Mouse (Mus musculus) cerebral cortex, adult 2 months (tissue): ENCODE data around the gene Dab1.

ENCODE experiments used
- WGBS: fragments of 180-500 bp; shearing (Covaris S2); methylation state at CpG from one replicate; pipeline ENCODE4 v1.1.7; 2018; 5-methylcytosine and 5-hydroxymethylcytosine counted together

The Dab1 gene

DNA sequence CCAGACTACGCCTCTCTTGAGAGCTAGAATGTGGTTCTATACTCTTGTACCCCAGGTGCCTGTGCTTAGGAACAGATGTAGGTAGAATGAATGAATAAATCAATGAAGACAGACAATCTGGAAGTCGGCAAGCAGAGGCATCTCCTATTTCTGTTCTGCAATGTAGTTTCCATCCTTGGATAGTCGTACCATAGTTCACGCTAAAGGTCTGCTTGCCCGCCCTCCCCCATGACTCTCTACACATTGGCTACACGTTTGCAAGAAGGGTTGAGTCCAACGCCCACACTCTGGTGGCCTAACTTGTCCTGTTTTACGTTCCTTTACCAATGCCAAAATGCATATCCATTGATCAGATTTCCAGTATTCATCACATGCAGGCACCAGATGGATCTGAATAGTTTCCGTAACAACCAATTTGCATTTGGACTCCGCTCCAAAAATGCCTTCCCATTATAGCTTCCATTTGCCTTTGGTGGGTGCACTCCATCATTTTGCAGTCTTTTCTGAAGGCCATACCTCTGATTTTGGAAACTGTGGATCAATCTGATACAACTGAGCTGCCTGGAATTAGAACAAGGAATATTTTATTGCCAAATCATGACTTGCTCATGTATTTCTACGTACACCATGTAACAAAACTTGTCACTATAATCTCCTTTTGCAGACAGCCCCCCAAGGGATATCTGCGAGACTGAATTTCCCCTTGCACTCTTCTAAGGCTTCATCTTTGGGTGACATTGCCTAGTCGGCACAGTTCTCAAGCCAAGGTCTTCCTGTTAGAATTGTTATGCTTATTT lies 494.2 kb downstream of the Dab1 start:
- WGBS: 38% methylated on average over 13 of the region's 13 CpGs

DNA sequence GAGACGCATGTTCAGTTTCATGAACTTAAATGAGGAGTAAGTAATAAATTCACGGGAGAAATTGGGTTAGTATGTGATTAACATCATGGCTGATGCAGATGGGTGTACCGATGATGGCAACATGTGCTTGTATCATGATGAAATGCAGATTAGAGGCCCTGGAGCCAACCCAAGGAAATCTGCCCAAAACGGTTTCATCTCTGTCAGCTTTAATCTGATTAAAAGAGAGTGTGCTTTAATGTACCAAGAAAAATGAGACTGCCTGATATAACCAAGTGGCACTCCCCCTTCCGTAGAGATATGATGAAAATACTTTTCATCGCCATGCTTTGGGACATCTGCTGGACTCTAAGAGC lies 494.8 kb downstream of the Dab1 start:
- 49% methylated on average over 6 of the region's 6 CpGs for WGBS

DNA sequence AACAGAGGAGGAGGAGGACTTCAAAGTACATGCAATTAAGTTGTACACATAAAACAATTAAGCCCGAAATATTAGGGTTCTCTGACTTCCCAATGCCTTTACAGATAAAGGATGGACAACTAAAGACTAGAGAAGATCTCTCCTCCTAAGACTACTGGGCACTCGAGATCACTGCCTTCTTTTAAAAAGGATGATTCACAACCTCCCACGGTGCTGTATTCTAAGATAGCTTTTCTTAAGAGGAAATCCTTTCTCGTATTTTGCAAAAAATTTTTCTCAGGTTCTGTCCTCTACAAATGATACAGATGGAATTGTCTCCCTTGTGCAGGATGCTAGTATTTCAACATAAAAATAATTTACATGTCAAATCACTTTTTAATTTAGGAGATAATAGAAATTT lies 500.9 kb downstream of the Dab1 start:
- 60% methylated on average over 4 of the region's 4 CpGs for WGBS

DNA sequence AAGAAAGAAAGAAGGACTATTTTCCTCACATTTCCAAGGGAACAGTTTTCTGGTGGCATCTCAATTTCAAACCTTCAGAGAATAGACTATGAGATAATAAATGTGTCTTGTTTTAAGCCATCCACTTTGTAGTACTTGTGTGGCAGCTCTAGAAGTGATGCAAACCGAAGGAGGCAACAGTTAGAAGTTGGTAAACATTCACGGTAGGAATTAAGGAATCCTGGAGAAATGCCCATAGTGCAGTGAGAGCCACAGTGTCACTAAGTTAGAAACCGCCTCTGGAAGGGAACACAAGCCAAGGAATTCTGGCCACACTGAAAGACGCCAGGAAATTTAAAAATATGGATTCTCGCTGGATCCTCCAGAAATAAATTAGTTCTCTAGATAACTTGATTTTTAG lies 502.8 kb downstream of the Dab1 start:
- WGBS: 38% methylated on average over 5 of the region's 5 CpGs

DNA sequence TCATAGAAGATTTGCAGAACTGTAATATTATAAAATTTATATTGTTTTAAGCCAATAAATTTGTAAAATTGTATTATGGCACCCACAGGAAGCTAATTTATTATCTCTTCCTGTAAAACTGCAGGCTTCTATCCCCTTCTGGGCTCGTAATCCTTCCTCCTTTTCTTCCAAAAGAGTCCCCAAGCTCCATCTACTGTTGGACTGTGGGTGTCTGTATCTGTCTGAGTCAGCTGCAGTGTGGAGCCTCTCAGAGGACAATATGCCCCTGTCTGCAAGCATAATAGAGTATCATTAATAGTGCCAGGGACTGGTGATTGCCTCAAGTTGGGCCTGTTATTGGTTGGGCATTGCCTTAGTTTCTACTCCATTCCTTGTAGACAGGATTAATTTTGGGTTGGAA lies 503.2 kb downstream of the Dab1 start:
- 27% methylated on average over 1 of the region's 1 CpGs for WGBS

DNA sequence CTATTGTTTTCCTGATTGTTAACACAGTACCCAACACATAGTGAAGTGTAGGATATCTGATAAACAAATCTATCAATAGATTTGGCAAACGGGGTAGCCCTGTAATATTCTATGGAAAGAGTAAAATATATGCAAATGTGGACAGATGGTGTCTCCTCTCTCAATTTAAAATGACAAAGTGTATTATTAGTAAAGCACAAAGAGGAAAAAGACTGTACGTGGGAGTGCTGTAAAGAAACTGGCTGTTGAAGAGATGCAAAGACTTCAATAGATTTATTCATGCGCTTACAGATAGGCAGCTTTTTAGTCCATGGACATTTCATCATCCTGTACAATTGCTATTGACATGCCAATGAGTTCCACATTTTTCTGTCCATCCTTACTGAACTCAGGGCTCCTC lies 558.9 kb downstream of the Dab1 start:
- WGBS: 49% methylated on average over 3 of the region's 3 CpGs

DNA sequence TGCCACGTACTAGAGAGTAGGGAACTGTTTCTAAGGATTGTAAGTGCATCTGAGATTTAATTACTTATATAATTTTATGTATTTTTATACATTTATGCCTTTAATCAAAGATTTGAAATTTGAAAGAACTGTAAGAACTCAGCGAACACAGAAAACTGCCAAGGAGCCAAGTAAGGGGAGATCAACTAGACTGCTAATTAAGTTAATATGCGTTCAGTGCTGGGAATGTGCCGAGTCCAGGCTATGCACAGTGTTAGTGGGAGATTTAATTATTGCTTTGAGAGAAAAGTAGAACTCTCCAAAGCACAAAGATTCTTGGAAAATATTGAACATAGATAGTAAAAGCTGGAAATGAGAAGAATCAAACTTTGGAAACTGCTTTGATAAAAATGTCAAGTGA lies 567.2 kb downstream of the Dab1 start:
- 73% methylated on average over 4 of the region's 4 CpGs for WGBS

DNA sequence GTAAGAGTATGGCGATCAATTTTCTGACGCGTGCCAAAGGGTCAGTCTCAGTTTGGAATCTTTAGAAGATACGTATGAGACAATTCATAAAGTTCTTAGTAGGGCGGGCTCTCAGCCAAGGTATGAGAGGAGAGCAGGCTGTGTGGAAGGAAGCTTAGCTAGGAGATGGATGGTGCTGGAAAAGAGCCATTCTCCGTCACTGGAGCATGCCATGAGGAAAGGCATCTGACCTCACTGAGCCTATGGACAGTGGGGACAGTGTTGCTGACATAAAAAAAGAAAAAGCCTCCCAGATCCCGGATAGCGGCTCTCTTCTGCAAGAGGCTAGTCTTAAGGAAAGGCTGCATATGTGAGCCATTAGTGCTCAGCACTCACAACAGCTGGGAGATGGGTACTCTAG lies 579.5 kb downstream of the Dab1 start:
- 80% methylated on average over 8 of the region's 8 CpGs for WGBS

DNA sequence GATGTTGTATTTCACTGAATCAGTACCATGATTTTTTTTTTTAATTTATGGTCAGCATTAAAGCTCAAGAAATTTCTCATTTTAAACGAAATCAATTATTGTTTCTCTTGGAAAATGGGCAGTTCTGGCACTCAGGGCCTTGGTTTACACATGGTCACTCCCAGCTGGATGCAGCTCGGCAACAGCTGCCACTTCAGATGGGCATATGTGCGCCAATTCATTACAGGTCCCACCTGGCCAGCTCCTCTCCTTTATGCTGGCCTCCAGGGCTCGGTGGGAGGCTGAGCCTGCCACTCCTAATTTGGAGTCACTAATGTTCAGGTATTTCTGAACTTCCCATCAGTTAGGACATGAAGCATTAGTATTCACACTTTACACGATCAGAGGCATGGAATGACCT lies 582.5 kb downstream of the Dab1 start:
- 83% methylated on average over 5 of the region's 5 CpGs for WGBS

DNA sequence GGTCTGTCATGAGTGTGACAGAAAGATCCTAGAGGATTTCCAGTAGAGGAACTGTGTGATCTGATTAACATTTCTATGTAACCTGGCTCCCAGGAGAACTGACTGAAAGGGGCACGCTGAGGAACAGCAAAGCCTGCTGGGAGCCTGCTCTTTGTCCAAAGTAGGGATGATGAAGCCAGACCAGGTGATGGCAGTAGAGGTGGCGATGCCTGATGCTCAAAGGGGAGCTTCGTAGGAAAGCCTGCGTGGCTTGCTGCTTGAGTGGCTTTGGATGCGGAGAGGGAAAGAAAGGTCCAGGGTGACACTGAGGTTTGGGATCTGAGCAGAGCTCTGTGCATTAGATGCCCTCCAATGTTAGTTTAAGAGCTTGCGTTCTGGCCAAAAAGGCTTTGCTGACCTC lies 584.9 kb downstream of the Dab1 start:
- 66% methylated on average over 6 of the region's 6 CpGs for WGBS

DNA sequence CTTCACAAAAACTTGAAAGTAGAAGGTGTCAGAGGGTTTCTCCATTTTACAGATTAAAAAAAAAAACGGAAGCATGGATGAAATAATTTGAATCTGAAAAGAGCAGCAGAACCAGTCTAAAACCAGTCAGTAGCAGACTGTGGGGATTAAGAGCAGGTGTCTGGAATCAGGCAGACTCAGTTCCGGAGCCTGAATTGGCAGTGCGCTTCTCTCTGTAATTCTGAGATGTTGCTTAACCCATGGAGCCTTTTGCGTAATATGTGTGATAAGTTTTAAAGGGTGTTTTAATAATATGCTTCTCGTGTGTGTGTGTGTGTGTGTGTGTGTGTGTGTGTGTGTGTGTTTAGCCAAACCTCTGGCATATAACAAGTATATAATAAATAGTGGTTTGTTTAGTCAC lies 587.5 kb downstream of the Dab1 start:
- 53% methylated on average over 5 of the region's 5 CpGs for WGBS

DNA sequence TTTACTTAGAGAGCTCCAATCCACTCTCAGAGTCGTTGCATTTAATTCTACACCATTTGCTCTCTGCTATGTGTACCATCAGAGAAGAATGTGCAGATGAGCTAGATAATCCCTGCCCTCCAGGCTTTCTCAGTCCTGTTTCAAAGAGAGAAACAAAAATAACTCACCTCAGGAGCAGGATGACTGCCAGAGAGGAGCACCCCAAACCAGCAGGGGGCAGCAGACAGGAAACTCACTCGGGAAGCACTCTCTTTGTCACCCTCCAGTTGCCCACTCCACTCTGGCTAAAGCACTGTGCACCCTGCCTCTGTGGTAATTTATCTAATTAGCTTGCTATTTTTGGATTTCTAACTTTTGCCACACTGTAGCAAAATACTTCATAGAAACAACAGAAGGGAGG lies 589.9 kb downstream of the Dab1 start:
- WGBS: 27% methylated on average over 2 of the region's 2 CpGs

DNA sequence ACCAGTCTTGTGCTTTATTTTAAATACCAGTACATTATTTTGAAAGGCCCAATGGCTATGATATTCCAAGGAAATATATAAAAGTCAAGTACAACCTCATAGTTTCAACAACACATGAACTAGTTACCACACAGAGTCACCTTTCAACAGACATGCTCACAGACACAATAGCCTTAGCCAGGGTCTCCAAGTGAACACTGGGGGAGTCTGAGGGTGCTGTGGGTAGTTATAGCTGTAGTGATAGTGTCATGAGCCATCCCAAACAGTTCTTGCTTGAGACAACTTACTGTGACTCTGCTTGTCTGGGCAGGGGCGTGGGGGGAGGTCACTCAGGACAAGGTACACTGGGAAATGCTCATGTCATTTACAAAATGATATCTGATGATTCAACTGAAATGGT lies 591.6 kb downstream of the Dab1 start:
- 87% methylated on average over 1 of the region's 1 CpGs for WGBS

DNA sequence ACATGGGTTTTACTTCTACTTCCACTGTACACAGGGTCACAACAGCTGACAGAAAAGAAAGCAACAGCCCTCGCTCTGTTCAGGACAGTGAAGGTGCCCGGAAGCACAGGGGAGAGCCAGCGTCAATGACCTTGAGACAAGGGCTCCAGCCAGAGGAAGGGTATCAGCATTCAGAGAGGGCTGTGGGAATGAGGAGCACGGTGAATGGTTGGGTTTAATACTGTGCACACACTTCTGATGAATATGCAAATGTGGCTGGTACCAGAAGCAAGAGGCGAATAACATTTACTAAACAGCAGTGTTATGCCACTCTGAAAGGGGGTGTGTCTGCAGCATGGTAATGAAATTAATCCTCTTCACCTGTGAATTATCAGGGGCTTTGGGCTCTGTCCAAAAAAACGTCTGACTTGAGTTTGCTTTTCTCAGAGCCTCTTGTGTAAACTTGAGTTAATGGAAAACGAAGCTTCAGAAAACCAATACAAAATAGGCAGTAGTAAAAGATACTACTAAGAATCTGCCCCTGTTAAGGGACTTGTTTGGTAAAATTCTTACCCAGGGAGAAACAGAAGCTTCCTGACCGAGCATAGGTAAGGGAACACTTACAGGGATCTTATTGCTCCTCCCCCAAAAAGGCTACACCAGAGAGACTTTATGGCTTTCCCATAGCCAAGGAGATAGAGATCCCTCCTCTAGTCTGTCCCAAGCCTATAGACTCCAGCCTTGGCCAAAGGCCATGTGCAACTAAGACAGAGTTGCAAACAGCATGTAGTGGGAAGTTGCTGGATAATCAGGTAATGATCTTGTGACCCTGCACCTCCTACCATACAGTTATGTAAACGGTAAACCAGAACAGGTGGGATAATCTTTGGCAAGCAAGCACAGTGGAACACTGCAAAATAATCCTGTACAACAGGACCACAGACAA lies 592.6 kb downstream of the Dab1 start:
- 59% methylated on average over 9 of the region's 9 CpGs for WGBS

DNA sequence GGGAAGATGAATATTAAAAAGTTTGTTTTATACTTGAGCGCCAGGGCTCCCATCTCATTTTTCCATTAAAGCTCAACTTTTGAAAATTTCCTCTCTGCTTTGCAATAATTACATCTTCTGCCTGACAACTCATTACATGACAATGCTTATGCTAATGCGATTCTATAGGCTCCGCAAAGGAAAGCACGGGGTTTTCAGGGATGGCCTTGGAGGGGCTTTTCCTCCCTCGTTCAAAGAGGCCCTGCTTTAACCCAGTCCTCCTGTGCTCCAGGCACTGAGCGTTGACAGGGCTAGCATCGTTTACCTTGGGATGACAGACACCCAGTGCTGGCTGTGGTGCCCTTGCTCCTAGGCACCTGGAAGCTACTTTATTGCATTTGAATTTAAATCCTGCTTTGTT lies 595.6 kb downstream of the Dab1 start:
- 78% methylated on average over 7 of the region's 7 CpGs for WGBS

DNA sequence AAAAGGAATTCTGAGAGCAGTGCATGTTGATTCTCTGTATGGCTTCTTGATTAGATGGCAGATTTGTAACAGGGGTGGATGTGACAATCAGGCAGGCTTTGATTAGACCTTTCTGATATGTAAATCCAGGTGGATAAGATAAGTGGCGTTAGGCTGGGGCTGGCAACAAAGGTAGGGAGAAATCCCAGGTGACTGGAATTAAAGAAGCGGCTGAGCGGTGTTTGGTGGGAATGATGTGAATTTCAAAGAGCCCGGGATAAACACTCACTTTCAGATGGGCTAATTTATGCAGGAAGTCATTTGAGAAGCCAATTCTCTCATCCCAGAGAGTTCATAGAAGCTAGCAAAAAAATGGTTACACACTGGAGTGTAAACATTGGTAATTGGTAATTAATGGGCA lies 598.2 kb downstream of the Dab1 start:
- WGBS: 63% methylated on average over 4 of the region's 4 CpGs

DNA sequence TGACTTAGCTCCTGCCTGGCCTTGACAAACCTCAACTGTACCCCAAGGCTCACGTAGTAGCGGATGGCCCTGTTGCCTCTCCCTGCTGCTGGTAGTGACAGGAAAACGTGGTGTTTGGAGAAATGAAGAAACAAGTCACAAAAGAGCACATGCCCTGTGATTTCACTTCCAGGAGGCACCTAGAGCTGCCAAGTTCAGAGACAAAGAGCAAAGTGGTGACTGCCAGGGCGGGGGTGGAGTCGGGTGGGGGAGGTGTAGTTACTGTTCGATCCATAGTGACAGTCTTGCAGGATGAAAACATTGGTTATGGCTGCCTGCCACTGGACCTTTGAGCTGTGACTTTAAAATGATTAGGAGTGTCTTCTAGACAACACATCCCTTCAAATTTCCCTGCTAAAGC lies 599.6 kb downstream of the Dab1 start:
- 36% methylated on average over 6 of the region's 6 CpGs for WGBS

DNA sequence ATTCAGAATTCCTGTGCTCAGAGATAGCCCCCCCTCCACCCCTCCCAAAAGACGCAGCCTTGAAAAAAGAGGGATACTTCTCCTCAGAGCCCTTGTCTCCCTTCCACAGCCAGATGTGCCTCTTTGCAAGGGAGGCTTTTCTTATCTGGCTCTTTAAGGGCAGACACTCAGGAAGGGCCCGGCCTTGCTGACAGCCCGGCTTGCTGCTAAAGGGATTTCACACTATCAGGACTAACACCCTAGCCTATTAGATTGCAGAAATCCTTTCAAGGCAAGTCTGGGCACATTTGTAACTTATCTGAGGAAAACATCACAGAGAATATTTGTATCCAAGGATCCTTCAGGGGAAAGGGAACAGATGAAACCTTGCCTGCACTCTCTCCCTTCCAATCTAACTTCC lies 600.9 kb downstream of the Dab1 start:
- WGBS: 69% methylated on average over 3 of the region's 3 CpGs

DNA sequence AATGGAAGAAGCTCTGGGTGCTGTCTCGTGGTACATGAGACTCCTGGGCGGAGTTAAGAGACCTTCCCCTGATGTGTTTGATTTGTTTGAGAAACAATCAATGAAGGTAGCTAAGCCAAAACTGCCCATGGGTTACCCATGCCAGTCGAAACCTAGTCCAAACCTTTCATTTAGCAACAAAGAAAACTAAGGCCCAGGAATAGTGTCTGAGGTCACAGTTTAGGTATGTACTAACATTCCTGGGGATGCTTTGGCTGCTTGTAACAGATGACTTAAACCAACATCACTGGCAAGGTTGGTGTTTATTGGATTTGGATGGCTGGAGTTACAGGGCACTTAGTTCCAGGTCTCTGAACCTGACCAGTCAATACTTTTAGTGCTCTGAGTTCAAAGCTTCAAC lies 610.1 kb downstream of the Dab1 start:
- 80% methylated on average over 3 of the region's 3 CpGs for WGBS

DNA sequence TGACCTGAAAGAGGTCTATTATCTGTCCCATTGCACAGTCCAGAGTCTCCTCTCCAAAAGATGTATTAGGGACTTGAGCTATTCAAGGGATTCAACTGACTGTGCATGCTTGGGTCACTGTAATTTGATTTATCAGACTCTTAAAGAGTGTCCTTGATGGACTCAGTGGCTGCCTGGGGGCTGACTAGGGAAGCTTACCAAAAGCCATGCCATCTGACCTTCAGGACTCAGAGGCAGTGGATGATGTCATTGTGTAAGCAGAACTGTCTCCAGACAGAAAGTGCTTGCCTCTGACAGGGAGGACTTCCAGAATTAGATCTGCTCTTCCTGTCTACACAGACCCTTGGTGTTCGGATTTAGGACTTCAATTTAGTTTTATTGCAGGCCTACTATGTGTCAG lies 627.3 kb downstream of the Dab1 start:
- WGBS: 64% methylated on average over 1 of the region's 1 CpGs

DNA sequence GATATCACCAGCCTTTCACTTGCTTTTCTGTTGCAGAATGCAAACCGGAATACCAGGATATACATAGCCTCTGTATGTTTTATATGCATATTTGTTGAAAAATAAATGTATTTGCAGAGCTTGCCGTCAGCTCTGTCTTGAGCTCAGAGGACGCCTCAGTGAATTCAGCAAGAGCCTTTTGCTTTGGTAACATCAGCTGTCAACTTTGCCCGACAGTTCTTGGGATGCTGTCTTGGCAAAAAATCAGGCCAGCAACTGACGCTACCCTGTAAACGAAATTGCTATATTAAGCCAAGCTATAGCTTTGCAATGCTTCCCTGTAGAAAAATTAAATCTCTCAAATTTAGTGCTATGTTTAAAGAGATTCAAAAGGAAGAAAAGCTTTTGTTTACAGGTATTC lies 630.3 kb downstream of the Dab1 start:
- 39% methylated on average over 6 of the region's 6 CpGs for WGBS

DNA sequence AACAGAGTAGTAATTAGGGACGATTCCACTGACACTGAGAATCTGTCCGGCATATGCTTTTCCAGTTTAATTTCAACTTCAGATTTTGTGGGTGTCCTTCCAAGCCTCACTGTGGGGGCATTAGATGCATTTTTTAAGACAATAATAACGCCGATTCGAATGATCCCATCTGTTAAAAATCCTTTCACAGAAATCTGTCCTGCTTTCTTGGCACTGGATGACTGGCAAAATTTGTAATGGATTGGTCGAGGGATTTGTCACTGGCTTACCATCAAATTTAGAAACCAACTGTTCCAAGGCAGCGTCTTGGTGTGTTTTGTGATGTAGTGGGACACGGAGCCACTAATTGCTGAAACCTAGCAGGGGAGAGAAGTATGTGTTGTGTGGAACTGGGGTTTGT lies 638.6 kb downstream of the Dab1 start:
- WGBS: 53% methylated on average over 8 of the region's 8 CpGs
